Mouse (Mus musculus) C2C12 (cell line): Measurements from ENCODE around the gene Krtap28-10.

Source experiments
- CEBPB ChIP-seq: IDR thresholded peaks from one replicate; pipeline ENCODE4 v1.6.1; 2011; ENCODE audit warnings: low read depth, mild to moderate bottlenecking, control low read depth, moderate library complexity
- CTCF ChIP-seq: IDR thresholded peaks from one replicate; pipeline ENCODE4 v1.5.1; 2011; ENCODE audit not compliant: control insufficient read depth, insufficient read depth, insufficient read length
- FOSL1 ChIP-seq: IDR thresholded peaks from one replicate; pipeline ENCODE4 v1.8.0; 2011; ENCODE audit warnings: mild to moderate bottlenecking, low read length; ENCODE audit not compliant: poor library complexity, insufficient read depth, severe bottlenecking
- MAX ChIP-seq: IDR thresholded peaks from one replicate; pipeline ENCODE4 v1.6.1; 2011; ENCODE audit warnings: mild to moderate bottlenecking, control low read depth
- MYOD1 ChIP-seq: IDR thresholded peaks from one replicate; pipeline ENCODE4 v1.6.1; 2011; ENCODE audit warnings: low read depth; ENCODE audit not compliant: control insufficient read depth, insufficient read length
- MYOG ChIP-seq: IDR thresholded peaks from one replicate; pipeline ENCODE4 v1.6.1; 2011; ENCODE audit not compliant: control insufficient read depth, insufficient read length; ENCODE audit errors: extremely low read depth
- USF1 ChIP-seq: IDR thresholded peaks from one replicate; pipeline ENCODE4 v1.6.1; 2011; ENCODE audit warnings: low read depth, mild to moderate bottlenecking, control low read depth, moderate library complexity

DNA sequence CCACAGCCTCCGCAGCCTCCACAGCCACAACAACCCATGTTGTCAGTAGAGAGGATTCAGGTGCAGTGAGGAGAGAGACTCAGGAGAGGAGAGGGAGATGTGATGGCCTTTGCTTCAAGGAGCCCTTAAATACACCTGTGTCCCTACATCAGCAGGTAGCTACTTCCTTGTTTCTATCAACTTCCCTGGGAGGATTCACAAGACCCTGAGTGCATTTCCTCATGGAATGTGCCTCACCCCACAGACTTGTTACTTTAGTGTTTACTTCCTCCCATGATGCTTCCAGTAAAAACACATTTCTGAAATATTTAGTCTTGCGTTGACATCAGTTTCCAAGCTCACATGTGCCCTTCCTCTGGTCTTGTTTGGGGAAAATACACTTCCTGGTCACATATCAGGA is at the start of gene Krtap28-10:
- no peak for TF ChIP-seq MAX
- TF ChIP-seq CTCF = no peak
- TF ChIP-seq CEBPB = no peak
- no peak for TF ChIP-seq USF1
- TF ChIP-seq MYOD1 = no peak
- no peak for TF ChIP-seq MYOG
- TF ChIP-seq FOSL1 = no peak
